Mouse (Mus musculus) small intestine, adult 2 months (tissue): ENCODE measurements around the gene Mocs3.

Experiments
- CTCF ChIP-seq: fragments of 200-500 bp; IDR thresholded peaks from 2 replicates; pipeline ENCODE4 v1.5.1; 2012; ENCODE audit warnings: low read depth, mild to moderate bottlenecking, control low read depth, inconsistent platforms, low read length, moderate library complexity, mixed read lengths; ENCODE audit not compliant: insufficient replicate concordance, insufficient read length; ENCODE audit errors: extremely low read depth
- POLR2A ChIP-seq: fragments of 200-500 bp; IDR thresholded peaks from 2 replicates; pipeline ENCODE4 v1.6.1; 2012; ENCODE audit warnings: low read depth, mild to moderate bottlenecking, control low read depth, inconsistent platforms, low read length, moderate library complexity

DNA sequence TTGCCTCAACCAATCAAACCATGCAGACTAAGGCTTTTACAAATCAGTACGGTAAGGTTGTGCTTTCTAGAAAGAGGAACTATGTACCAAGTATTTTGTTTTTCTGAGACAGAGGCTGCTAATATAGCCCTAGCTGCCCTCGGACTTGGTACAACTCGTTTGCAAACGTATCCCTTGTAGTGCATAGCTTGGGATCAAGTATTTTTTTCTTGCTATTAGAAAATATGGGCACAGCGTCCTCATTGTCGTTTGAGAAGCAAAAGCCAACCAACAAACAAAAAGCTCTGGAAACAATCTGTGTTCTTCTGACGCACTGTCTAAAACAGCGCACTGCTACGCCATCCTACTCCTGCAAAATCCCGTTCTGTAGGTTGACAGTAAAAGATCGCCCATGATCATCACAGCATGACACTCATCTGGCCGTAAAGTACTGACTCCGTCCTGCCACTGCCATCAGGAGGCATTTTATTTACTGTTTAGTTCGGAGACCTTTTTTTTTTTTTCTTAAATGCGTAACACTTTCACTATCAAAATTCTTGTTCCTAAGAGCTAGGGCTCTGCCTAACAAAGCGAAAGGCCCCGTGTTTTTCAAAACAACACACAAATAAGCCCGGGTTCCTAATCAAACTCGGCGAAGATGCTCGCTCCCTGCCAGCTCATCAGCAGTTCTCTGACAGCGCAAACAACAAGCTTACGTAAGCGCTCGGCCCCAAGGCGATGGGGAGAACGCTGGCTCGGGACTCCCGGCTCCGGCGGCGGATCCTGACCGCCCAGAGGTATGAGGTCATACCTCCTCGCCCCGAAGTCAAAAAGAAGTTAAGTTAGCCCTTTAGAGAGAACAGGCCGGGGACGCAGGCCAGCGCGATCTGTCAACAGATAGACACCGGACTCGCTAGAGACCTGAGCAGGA lies 1.1 kb upstream of the Mocs3 start:
- TF ChIP-seq CTCF (no peak), POLR2A (no peak)
